Mouse (Mus musculus): ENCODE results near the gene Psma1. TPM values are rescaled to one million over a fixed set of nuclear protein-coding genes. Genes with fewer than 3 reads are reported as not detected.

Psma1 gene
- polyA plus RNA-seq, 1 experiment from 2014 or later: 505 TPM

Other genes starting within 250 kb of the Psma1 start
- 28.0 and 32.2 TPM in 2 replicates for gene Rras2, start 158.3 kb downstream of the Psma1 start, polyA plus RNA-seq (2014; fragmentation: Nextera tagmentation; extraction: Ambion mirVana)
- 141 and 160 TPM in 2 replicates for gene Copb1, start 21.4 kb downstream of the Psma1 start, polyA plus RNA-seq (2014; fragmentation: Nextera tagmentation; extraction: Ambion mirVana)
- gene Pde3b, start 139.2 kb upstream of the Psma1 start, polyA plus RNA-seq (2014; fragmentation: Nextera tagmentation; extraction: Ambion mirVana): 10.2 and 14.3 TPM in 2 replicates